Mouse (Mus musculus) megakaryocyte, embryonic 14.5 days (primary cell): Measurements from ENCODE around the gene Clmp.

Experiments used
- FLI1 ChIP-seq: IDR thresholded peaks from 2 replicates; pipeline ENCODE4 v1.6.1; 2012; ENCODE audit warnings: low read length, inconsistent platforms, mixed read lengths
- GATA1 ChIP-seq: IDR thresholded peaks from 3 replicates; pipeline ENCODE4 v1.6.1; 2012; ENCODE audit warnings: mixed read lengths, low read length, inconsistent platforms, borderline replicate concordance

DNA sequence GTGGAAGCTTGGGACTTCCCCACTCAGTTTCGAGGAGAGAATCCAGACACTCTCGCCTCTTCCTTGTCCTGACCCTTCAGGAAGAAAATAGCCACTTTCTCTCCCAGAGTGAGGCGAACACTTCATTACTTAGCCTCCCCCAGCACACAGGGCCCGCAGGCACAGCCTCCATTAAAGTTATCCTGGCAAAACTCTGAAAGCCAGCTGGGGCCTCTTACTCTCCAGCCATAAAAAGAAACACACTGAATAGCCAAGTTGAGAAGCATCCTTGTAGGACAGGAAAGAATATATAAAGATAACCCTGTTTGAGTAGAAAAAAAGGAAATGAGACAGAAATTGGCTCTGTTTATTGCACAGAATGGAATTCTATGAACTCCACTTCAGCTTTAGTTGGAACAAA, 7.1 kb upstream of the Clmp start:
- TF ChIP-seq GATA1 (no peak), FLI1 (no peak)
